Mouse (Mus musculus) left cerebral cortex, postnatal 25 days (tissue): Measurements from ENCODE around the gene Fbxw2. TPM values are rescaled to one million over a fixed set of nuclear protein-coding genes. Genes with fewer than 3 reads are reported as not detected.

Experiments used
- total RNA-seq, 2 experiments: library from RNA; stranded (reverse); gene quantifications; 2 replicates each; pipeline ENCODE4 v1.2.3; 2021

The Fbxw2 gene
- total RNA-seq, 2 experiments from 2014 or later, result 96.1 to 101 TPM

Other genes starting within 250 kb of the Fbxw2 start
- gene Gapvd1, start 71.1 kb downstream of the Fbxw2 start, total RNA-seq, result 100 to 1,000 TPM in 1 of 2 experiments, 10 to 100 TPM in 1; 97.4 to 101 TPM
- 100 to 1,000 TPM; 394 to 427 TPM for gene Hspa5, start 54.3 kb downstream of the Fbxw2 start, total RNA-seq
- gene Rabepk, start 26.4 kb downstream of the Fbxw2 start, total RNA-seq, result 10 to 100 TPM; 30.8 to 34.0 TPM
- not detected for gene Gm34653, start 6.7 kb upstream of the Fbxw2 start, total RNA-seq
- gene Cutal, start 48.1 kb upstream of the Fbxw2 start, total RNA-seq, result under 1 TPM; 0.25 to 0.41 TPM
- gene Psmd5, start 48.7 kb upstream of the Fbxw2 start, total RNA-seq, result 10 to 100 TPM; 33.3 to 38.0 TPM
- gene Phf19, start 87.7 kb upstream of the Fbxw2 start, total RNA-seq, result 1 to 10 TPM; 1.3 to 1.6 TPM
- 1 to 10 TPM in 1 of 2 experiments, under 1 TPM in 1; 0.57 to 2.1 TPM for gene Traf1, start 135.5 kb upstream of the Fbxw2 start, total RNA-seq
- under 1 TPM; 0.09 to 0.23 TPM for gene Hc, start 235.1 kb upstream of the Fbxw2 start, total RNA-seq